Mouse (Mus musculus): Measurements from ENCODE around the gene Rbck1. TPM values are rescaled to one million over a fixed set of nuclear protein-coding genes. Genes with fewer than 3 reads are reported as not detected.
A peak's percentile ranks its signal among the peaks of the same experiment; 100 is the strongest.
"Not testable (repeated sequence)": the region's sequence is repeated elsewhere in the genome, so short reads cannot be mapped to it uniquely, and the experiment has no call there.

The Rbck1 gene
- total RNA-seq (2021), result 10 to 100 TPM; 72.5 to 76.8 TPM

GRCm38 (mm10) chr2:152332101-152332825 lies at the start of gene Rbck1:
Rbck1 (minus strand) TSS chr2:152332653.
- DNase-seq, result peak; percentile 92
- intact Hi-C loops (cut with DNase I), result loop anchor here (1.0 to 2.0 kb wide), 2 partner anchors 31 to 106 kb away; partner anchors contain the start of gene Csnk2a1

- intact Hi-C loops (cut with DNase I), result no loop called here
- no peak for DNase-seq
Measured at GRCm38 (mm10) chr2:152376345-152376741, 43.9 kb upstream of the Rbck1 start, which contains the start of gene Nrsn2. Nrsn2 (minus strand) TSS chr2:152376638.

GRCm38 (mm10) chr2:152375652-152376344 lies 43.3 kb upstream of the Rbck1 start:
- intact Hi-C loops (cut with DNase I), result no loop called here
- no peak for DNase-seq

- intact Hi-C loops (cut with DNase I), result no loop called here
- DNase-seq, result no peak
Measured at GRCm38 (mm10) chr2:152373547-152373946, 41.1 kb upstream of the Rbck1 start.

- intact Hi-C loops (cut with DNase I), result no loop called here
- DNase-seq, result no peak
Measured at GRCm38 (mm10) chr2:152372661-152373060, 40.2 kb upstream of the Rbck1 start.

- intact Hi-C loops (cut with DNase I), result no loop called here
- DNase-seq, result no peak
Measured at GRCm38 (mm10) chr2:152372104-152372503, 39.7 kb upstream of the Rbck1 start.

- intact Hi-C loops (cut with DNase I), result loop anchor here (2.0 to 5.0 kb wide), 4 partner anchors 76 to 340 kb away; partner anchors contain the start of gene Tbc1d20
- DNase-seq, result peak; percentile 57 to 83
Measured at GRCm38 (mm10) chr2:152368532-152369140, 36.2 kb upstream of the Rbck1 start.

- no peak for DNase-seq
Measured at GRCm38 (mm10) chr2:152367917-152368316, 35.5 kb upstream of the Rbck1 start.

GRCm38 (mm10) chr2:152363245-152364147 lies 31.0 kb upstream of the Rbck1 start:
- intact Hi-C loops (cut with DNase I), result loop anchor here (2.0 kb wide), 1 partner anchor 31 kb away; the partner anchor contains the start of gene Rbck1
- peak; percentile 90 to 93 for DNase-seq

More at GRCm38 (mm10) chr2:152367917-152368316, 35.5 kb upstream of the Rbck1 start:
- intact Hi-C loops (cut with DNase I), result loop anchor here (2.0 to 5.0 kb wide), 4 partner anchors 76 to 339 kb away; partner anchors contain the start of gene Tbc1d20

GRCm38 (mm10) chr2:152361193-152361592 lies 28.7 kb upstream of the Rbck1 start:
- intact Hi-C loops (cut with DNase I), result no loop called here
- DNase-seq, result no peak

- DNase-seq, result peak; percentile 79 to 82
- intact Hi-C loops (cut with DNase I), result no loop called here
Measured at GRCm38 (mm10) chr2:152360271-152360775, 27.9 kb upstream of the Rbck1 start.

GRCm38 (mm10) chr2:152359616-152360015 lies 27.2 kb upstream of the Rbck1 start:
- DNase-seq, result no peak
- intact Hi-C loops (cut with DNase I), result no loop called here

GRCm38 (mm10) chr2:152358977-152359376 lies 26.5 kb upstream of the Rbck1 start:
- DNase-seq; intact Hi-C loops (cut with DNase I): not testable (repeated sequence)

GRCm38 (mm10) chr2:152357254-152357653 lies 24.8 kb upstream of the Rbck1 start:
- intact Hi-C loops (cut with DNase I), result no loop called here
- DNase-seq, result no peak

GRCm38 (mm10) chr2:152349842-152350540 lies 17.5 kb upstream of the Rbck1 start:
- peak; percentile 74 to 77 for DNase-seq
- intact Hi-C loops (cut with DNase I), result no loop called here

- no peak for DNase-seq
- intact Hi-C loops (cut with DNase I), result no loop called here
Measured at GRCm38 (mm10) chr2:152349205-152349604, 16.8 kb upstream of the Rbck1 start.

- intact Hi-C loops (cut with DNase I), result no loop called here
- no peak for DNase-seq
Measured at GRCm38 (mm10) chr2:152347722-152348121, 15.3 kb upstream of the Rbck1 start.

GRCm38 (mm10) chr2:152346776-152347465 lies 14.5 kb upstream of the Rbck1 start:
- no peak for DNase-seq

GRCm38 (mm10) chr2:152345393-152345792 lies 12.9 kb upstream of the Rbck1 start:
- no peak for DNase-seq
- intact Hi-C loops (cut with DNase I), result no loop called here

More at GRCm38 (mm10) chr2:152346776-152347465, 14.5 kb upstream of the Rbck1 start:
- intact Hi-C loops (cut with DNase I), result no loop called here

Measured in heart, postnatal 10 days (tissue).